Comparison of ENCODE assay signal across 26 mouse cellular contexts in the genomic region with DNA sequence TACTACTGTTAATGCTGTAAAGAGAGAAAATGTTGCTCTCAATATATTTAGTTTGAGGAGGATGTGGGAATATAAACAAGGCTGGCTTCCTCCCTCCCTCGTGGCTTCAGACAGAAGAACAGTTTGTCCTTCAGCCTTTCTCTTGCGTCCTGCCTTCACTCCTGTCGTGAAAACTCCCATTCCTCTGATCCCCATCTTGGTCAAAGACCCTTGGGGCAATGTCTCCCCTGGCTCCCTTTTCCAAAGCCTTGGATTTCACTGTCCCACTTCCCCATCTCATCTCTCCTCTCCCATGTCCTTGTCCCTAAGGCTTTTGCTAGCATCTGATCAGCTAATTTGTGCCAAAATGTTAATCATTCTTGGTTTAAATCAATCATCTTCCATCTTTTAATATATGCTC.
"Had no signal": no experiment of that assay in that cellular context is flagged by ENCODE, and none has a peak within 500 bp of the region (broad histone marks: within the 10 kb centered on the region; RNA-seq: fewer than 3 reads in every experiment).

No protein-coding gene starts in this region.

- H3K4me3 ChIP-seq: gastrocnemius, adult 2 months; heart, adult 2 months; heart, embryonic 10.5 days; heart, embryonic 12.5 days; hindbrain, embryonic 10.5 days; hindbrain, embryonic 12.5 days; intestine, embryonic 15.5 days; layer of hippocampus, adult 2 months; limb, embryonic 10.5 days; limb, embryonic 12.5 days; liver, embryonic 13.5 days had no signal

- H3K27ac ChIP-seq: gastrocnemius, adult 2 months; heart, adult 2 months; heart, embryonic 10.5 days; hindbrain, embryonic 10.5 days; hindbrain, embryonic 12.5 days; hindbrain, embryonic 14.5 days; intestine, embryonic 15.5 days; layer of hippocampus, adult 2 months; limb, embryonic 10.5 days; limb, embryonic 12.5 days; liver, embryonic 13.5 days had no signal

- ATAC-seq: hindbrain, embryonic 16.5 days; inflammation-experienced regulatory T-cells, adult 6 months; intestine, embryonic 15.5 days; intestine, postnatal 0 days had no signal

- H3K9me3 ChIP-seq: heart, embryonic 10.5 days; heart, embryonic 12.5 days; hindbrain, embryonic 10.5 days; hindbrain, embryonic 12.5 days; intestine, embryonic 15.5 days; limb, embryonic 10.5 days; limb, embryonic 12.5 days; liver, embryonic 13.5 days had no signal

- H3K4me1 ChIP-seq: heart, embryonic 10.5 days; heart, embryonic 12.5 days; hindbrain, embryonic 10.5 days; hindbrain, embryonic 12.5 days; intestine, embryonic 15.5 days; limb, embryonic 12.5 days; liver, embryonic 13.5 days had no signal

- H3K36me3 ChIP-seq: heart, embryonic 10.5 days; heart, embryonic 12.5 days; hindbrain, embryonic 10.5 days; hindbrain, embryonic 12.5 days; intestine, embryonic 15.5 days; limb, embryonic 10.5 days; limb, embryonic 12.5 days; liver, embryonic 13.5 days had no signal

- H3K4me2 ChIP-seq: heart, embryonic 12.5 days; hindbrain, embryonic 12.5 days; hindbrain, embryonic 14.5 days; intestine, embryonic 15.5 days; limb, embryonic 12.5 days; liver, embryonic 11.5 days; liver, embryonic 13.5 days had no signal

- DNase-seq: gastrocnemius, adult 2 months; gastrocnemius, postnatal 10 days; gastrocnemius, postnatal 25 days; heart, adult 2 months; heart, postnatal 10 days; heart, postnatal 4 days; kidney, adult 18-20 months; kidney, adult 8-10 months; kidney, postnatal 10 days; kidney, postnatal 25 days; kidney, postnatal 4 days; liver; liver, embryonic 13.5 days had no signal

- H3K27me3 ChIP-seq: heart, embryonic 12.5 days; hindbrain, embryonic 12.5 days; intestine, embryonic 15.5 days; limb, embryonic 12.5 days; liver, embryonic 13.5 days had no signal

- H3K9ac ChIP-seq: heart, embryonic 12.5 days; hindbrain, embryonic 12.5 days; hindbrain, embryonic 14.5 days; intestine, embryonic 15.5 days; limb, embryonic 12.5 days; liver, embryonic 13.5 days had no signal
